Mouse (Mus musculus): ENCODE results near the gene Itih4. TPM values are rescaled to one million over a fixed set of nuclear protein-coding genes. Genes with fewer than 3 reads are reported as not detected.

Gene Itih4
- polyA plus RNA-seq (2012): not detected in 2 replicates

DNA sequence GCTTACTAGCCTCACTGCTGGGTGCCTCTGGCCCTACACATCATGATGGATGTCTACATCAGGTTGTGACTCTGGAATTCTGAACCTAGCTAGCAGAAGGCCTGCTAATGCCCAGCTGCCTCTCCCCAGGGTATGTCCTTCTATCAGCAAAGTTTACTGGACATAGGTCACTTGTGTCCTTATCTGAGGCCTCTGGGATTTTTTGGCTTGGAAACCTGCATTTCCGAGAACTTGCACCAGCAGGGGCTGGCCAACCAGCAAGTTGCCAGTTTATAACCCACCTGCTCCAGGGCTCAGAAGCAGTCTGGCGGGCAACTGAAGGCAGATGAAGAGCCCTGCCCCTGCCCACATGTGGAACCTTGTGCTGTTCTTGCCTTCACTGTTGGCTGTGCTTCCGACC, at the start of gene Itih4:
Gene Itih4 (plus strand): TSS at position 273 of the 400 bp plus-strand sequence.
- no peak for TF ChIP-seq GATA1 (IDR thresholded peaks at IDR 0.05; ENCODE audit: low read length)

DNA sequence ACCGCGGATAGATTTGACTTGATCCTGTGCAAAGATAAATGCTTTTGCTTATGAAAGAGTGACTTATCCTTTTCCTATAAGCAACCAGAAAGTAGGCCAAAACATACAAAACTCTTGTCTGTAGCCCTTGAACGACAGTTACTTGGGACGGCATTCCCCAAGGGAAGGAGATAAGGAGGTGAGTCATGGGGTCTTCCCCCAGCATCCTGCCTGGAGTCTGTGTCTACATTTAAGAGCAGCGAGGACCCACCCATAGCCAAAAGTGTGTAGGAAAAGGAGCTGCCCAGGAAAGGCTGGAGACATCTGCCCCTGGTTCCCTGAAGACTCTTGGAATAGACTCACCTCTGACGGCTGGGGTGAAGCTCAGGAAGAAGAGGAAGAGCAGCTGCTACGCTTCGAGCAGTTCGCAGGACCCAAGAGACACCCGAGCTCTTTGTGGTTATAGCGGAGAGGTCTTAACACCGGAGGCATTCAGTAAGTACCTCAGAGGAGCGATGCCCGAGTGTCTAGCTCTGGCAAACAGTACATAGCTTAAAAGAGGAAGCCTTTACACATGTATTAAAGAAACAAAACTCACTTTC, 48.8 kb upstream of the Itih4 start:
- TF ChIP-seq GATA1 (IDR thresholded peaks at IDR 0.05; ENCODE audit: low read length): no peak

DNA sequence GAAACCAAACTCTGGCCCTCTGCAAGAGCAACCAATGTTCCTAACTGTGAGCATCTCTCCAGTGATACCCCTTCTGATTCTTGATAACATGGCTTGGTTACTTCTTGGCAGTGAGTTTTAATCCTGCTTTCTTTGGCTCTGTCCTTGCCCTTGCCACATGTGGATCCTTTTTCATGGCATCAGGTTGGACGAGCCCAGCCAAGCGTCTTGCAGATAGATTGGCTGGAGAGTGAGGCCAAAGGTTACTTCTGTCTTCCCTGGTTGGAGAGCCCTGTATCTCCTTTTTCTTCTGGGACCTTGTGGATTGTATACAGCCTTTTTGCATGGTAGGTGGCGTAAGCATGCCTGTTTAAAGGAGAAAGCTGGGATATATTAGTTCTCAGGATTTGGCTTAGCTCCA, 42.6 kb upstream of the Itih4 start:
- TF ChIP-seq GATA1 (IDR thresholded peaks at IDR 0.05; ENCODE audit: low read length): no peak

DNA sequence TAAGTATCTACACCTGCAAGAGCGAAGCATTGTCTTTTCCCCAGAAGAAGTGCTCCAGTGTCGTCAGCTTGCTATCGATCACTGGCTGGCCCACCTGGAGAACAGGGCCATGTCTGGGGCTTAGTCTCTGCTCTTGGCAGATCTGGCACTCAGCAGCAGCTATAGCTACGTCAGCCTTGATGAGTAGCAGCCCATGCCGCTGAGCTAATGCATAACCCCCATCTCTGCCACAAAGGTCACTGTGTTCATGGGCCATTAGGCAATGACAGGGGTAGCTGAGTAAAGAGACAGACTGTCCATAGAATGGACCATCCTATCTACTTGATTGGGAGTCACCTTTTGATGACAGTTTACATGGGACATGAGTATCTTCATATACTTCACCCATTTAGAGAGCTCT, 35.8 kb upstream of the Itih4 start:
- no peak for TF ChIP-seq GATA1 (IDR thresholded peaks at IDR 0.05; ENCODE audit: low read length)

DNA sequence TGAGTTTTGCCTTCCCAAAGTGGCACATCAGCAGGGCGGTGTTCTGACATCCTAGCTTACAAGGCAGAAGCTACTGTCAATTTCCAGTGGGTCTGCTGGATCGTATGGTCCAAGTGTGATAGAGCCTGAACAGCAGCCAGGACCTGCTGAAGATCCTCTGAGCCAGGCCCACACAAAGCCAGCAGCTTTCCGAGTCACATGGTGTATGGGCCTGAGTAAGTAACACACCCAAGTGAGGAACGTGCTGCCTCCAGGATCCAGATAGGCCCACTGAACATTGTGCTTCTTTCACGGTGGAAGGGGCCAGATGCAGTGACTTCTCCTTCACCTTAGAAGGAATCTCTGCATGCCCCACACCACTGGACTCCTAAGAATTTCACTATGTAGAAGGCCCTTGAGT, 34.0 kb upstream of the Itih4 start:
- TF ChIP-seq GATA1 (IDR thresholded peaks at IDR 0.05; ENCODE audit: low read length): no peak

DNA sequence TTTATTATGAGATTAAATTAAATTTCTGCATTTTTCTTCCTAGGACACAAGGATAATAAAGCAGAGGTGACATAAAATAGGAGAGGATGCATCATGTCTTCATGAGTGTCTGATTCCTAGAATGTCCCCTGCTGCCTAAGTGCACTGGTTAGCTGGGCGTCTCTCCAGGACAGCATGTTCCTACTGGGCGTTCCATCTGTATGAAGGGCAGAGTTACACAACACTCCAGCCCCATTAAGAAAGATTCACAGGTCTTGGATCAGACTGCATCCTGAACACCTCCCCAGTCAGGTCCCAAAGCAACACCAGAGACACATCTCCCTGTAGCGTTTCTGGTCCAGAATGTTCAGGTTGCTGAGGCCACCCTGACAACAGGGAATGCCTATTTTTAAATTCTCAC, 31.0 kb upstream of the Itih4 start:
- no peak for TF ChIP-seq GATA1 (IDR thresholded peaks at IDR 0.05; ENCODE audit: low read length)

DNA sequence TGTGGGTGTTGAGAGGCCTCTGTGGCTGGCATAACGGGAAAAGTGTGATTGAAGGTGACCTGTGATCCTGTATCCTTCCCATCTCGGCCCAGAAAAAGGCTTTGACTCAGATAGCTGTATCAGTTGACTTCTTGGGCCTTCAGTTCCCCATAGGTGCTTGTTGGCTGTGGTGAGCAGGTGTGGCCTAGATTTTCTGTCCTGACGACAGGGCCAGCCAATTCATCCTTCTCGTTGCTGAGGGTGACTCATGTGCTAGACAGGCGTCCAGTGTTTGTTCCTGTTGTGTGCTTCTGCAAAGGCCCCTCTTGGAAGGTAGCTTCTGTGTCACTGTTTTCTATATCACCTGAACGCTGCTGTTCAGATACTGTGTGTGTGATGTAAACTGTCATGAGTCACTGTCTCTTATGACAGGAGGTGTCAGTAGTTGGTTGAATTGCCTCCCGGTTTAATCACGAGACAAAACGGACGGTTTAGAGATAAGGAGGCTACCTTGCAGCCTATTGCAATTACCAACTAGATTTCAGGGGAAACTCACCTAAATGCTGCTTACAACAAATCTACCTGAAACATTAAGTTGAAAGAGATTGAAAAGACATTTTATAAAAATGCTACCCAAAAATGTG, 29.3 kb upstream of the Itih4 start:
- TF ChIP-seq GATA1 (IDR thresholded peaks at IDR 0.05; ENCODE audit: low read length): no peak

DNA sequence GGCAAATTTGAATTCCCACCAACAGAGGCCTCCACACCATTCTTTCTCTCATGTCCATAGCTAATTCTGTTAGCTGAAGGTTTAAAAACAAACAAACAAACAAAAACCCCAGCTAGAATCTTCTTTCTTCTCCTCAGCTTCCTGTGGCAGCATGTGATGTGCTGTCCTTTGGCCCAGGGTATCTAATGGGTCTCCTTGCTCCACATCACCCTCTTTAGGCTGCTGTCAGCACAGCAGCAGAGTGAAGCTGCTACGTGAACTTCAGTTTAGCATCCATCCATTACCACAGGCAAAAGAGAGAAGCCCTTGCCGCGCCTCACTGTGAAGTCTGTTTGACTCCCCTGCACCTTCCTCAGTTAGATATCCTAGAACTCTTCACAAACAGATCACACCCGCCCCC, 28.3 kb upstream of the Itih4 start:
- TF ChIP-seq GATA1 (IDR thresholded peaks at IDR 0.05; ENCODE audit: low read length): no peak

DNA sequence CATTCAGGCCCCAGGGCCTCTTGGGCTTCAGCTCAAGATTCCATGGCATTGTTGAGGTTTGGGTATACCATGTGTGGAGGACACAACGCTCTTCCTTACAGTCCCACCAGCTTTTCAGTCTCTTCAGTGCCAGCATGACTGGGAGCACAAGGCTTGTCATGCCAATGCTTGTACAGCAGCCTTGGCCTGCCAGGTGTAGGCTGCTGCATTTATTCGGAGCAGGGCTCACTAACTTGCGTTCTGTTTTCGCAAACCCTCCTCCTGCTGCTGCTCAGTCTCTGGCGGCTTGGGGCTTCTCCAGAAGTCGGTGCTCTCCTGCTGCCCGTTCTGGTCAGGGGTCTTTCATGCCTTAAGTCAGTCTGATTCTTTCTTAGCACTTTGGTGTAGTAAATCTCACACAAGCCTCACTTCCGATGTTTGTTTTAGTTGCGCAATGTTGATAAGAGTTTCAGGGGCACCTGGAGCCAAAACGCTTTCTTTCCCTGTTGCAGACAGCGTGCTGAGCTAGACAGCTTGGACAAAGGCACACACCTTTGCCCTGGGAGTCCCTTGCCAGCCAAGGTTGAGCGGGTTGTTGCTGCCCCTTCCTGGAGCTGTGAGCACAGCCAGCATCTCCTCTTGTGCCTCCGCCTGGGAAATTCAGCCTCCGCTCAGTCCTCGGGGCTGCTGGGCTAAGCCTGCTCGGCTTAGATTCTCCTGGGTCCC, 24.7 kb upstream of the Itih4 start:
- TF ChIP-seq GATA1 (IDR thresholded peaks at IDR 0.05; ENCODE audit: low read length): no peak

DNA sequence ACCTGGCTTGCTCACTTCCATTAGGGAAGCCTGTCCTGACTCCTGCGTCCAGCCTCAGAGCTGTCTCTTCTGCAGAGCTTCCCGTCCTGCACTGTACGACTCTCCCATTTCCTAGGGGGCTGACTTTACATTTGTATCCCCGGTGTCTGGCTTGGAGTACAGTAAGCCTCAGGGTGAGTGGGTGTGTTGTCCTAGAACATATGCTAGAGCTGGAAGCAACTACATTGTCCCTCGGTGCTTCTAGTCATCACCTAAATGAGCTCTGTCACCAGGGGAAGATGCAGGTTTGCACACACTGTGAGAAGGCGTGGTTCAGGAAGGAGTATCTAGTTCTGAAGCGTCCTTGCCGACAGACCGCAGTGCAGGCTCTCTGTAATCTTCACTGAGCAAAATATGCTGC, 23.9 kb upstream of the Itih4 start:
- no peak for TF ChIP-seq GATA1 (IDR thresholded peaks at IDR 0.05; ENCODE audit: low read length)

DNA sequence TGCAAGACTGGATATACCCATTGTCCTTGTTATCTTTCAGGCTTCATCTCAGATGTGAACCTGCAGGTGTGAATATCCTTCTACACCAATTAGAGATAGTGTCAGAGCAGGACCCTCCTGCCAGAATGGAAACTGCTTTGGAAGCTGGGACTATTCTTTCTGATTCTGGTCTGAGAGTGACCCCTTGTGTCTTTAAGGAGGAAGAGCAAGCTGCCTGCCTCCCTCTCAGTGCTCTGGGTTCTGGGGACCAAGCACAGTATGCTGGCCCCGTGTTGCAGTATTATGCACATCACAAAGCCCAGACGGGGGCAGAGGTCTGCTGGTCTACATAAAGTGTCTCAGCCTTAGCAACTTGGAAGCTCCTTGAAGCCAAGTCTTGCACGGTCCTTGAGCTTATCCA, 21.0 kb upstream of the Itih4 start:
- TF ChIP-seq GATA1 (IDR thresholded peaks at IDR 0.05; ENCODE audit: low read length): no peak

DNA sequence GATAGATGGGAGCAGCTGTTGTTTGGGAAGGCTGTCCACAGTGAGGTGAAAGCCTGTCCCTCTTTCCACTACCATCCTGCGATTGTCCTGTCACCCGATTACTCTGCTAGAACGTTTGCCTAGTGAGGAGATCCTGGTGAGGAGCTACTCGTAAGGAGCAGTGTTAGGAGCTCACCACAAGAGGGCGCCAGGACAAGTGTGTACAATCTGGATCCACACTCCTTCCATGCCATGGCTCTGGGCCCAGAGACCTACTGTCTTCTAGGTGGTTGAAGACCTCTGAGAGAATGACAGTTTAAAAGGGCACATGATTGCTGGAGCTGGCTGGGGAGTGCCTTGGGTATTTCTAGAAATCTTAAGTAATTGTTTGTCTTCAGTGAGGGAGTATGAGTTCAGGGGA, 19.2 kb upstream of the Itih4 start:
- TF ChIP-seq GATA1 (IDR thresholded peaks at IDR 0.05; ENCODE audit: low read length): no peak

DNA sequence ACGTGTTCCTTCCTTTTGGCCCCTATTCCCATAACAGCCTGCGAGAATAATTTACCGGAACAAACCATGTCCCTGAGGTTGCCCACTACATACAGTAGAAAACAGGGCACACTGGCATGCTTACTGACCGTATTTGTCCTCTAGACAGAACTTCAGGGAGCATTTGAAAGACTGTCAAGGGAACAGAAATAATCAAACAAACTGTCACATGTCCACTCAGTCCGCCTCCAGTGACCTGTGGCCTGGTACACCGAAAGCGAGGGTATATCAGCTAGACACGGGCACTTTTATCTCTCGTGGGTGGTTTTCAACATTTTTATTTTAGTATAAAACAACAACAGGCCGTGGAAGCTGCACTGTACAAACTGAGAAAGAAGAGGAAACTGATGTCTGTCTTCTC, 17.4 kb upstream of the Itih4 start:
- no peak for TF ChIP-seq GATA1 (IDR thresholded peaks at IDR 0.05; ENCODE audit: low read length)

DNA sequence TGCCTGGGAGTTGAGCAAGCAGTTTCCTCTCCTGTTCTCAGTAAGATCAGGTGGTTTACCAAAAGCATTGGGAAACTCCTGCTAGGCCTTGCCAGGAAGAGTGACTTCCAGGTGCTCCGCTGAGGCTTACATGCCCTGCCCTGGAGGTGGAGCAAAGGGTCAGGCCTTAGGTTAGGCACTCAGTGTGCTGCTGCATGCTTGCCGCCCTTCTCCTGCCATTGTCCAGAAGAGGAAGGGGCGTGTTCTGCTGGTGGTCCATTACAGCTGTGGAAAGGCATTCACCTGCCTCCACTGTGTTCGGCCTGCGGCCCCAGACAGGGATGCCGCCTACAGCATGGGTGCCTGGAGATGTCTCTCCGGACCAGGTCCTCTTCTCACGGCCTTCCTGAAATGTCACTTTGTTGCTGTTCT, 16.9 kb upstream of the Itih4 start:
- no peak for TF ChIP-seq GATA1 (IDR thresholded peaks at IDR 0.05; ENCODE audit: low read length)

DNA sequence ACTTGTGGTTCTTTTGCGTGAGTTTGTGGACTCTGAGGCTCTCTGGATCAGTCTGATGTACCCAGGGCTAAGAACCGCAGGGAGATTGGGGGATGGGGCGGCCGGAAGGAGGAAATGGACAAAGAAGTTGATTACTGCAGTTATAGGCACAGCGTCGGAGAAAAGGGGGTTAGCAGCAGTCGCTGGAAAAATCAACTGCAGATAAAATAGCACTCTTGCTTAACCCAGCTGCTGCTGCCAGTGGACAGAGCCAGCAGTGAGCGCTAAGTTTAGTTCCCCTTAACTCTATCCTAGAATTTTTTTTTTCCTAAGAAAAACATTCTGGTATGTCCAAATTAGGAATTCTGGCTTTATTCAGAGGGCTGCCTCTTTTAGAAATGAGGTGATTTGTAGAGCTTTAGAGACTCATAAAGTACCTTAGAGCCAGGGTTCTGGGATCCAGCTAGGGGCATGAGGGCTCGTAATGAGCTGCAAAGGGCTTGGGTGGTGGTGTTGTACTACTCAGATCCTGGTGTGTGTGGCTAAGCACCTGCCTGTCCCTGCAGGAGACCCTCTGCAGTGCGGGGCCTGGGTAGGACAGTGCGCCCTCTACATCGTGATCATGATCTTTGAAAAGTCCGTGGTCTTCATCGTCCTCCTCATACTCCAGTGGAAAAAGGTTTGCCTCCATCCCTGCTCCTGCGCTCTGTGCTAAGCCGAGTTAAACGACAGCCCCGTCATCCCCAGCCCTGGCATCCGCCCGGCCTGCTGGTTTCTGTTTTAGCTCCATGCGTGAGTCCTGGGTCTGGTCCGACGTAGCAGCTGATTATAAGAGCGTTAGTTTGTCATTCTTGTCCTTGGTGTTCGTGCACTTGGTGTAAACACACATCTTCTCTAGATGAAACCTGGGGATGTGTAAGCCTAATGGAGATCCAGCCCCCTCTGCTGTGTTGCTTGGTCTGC, 15.8 kb upstream of the Itih4 start:
- no peak for TF ChIP-seq GATA1 (IDR thresholded peaks at IDR 0.05; ENCODE audit: low read length)

All from G1E-ER4 (cell line).